Mouse (Mus musculus): ENCODE data around the gene Gm4779.
"Not testable (repeated sequence)": the region's sequence is repeated elsewhere in the genome, so short reads cannot be mapped to it uniquely, and the experiment has no call there.

Gene Gm4779

DNA sequence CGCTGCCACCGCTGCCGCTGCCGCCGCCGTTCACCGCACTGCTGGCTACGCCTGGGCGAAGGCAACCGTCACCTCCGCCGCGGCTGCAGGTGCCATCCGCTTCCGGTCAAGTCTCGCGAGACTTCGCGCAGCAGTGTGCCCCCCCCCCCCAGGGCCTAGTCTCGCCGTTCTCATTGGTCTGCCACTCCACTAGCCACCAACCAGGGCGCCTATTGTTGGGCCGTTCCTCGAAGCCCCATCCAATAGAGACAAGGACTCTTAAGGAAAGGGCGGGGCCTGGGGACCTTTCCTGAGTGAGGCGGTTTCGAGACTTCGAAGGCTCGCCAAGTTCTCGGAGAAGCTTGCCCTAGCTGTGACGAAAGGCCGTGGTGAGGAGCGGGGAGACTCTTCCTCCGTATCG is at the start of gene Gm4779, which contains the start of gene 8030474K03Rik:
Gene Gm4779, minus strand, starts transcription at position 82 of the 400 bp plus-strand sequence.
Gene 8030474K03Rik, plus strand, starts transcription at position 315 of the 400 bp plus-strand sequence.
- no peak for DNase-seq (ENCODE audit: low read depth in 2 of 2, low spot score in 2 of 2)

GRCm38 (mm10) chrX:101819980-101820379 is 25.8 kb upstream of the Gm4779 start:
- DNase-seq (ENCODE audit: low read depth in 2 of 2, low spot score in 2 of 2) = not testable (repeated sequence)

DNA sequence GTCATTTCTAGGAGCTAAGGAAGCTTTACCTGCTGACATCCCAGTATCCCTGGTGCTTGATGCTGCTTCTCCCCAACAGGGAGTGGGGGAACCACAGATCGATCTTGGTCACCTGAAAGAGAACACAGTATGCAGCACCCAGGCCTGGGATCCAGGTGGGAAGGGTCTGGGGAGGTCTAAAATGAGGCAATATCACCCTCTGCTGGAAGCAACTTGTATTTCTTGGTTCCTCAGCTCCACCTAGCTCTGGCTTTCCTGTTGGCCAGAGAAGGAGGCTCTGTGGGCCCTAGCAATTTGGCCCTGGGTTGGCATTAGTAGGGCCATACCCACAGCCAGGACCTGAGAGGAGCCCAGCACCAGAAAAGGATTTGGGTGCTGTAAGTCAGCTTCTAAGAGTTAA is 24.9 kb upstream of the Gm4779 start:
- DNase-seq (ENCODE audit: low read depth in 2 of 2, low spot score in 2 of 2) = no peak

DNA sequence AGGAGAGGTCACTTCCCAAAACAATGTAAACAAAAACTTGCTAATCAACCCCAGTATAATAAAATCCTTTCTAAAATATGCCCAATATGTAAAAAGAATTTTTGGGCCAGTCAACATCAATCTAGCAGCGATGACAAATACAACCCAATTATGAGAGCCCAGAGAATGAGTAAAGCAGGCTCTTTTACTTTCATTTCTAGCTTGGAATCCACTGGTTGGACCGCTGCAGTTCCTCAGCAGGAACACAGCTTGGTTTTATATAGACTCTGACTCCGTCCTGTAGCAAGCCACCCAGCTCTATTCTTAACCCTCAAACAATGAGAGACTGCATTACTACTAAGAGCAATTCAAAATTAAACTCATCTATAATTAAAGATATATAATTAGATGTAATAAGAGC is 17.5 kb upstream of the Gm4779 start:
- no peak for DNase-seq (ENCODE audit: low read depth in 2 of 2, low spot score in 2 of 2)

DNA sequence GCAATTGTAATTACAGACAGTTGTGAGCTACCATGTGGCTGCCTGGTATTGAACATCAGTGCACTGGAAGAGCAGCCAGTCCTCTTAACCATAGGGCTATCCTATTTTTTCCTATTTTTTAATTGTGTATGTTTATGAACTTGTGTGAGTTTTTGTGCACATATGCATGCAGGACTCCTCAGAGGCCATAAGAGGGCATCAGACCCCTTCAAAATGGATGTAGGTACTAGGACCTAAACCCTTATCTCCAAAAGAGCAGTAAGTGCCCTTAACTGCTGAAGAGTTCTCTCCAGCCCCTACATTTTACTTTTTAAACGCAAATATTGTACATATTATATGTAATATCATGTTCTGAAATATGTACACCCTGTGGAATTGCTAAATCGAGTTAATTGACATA is 11.3 kb upstream of the Gm4779 start:
- DNase-seq (ENCODE audit: low read depth in 2 of 2, low spot score in 2 of 2) = no peak

DNA sequence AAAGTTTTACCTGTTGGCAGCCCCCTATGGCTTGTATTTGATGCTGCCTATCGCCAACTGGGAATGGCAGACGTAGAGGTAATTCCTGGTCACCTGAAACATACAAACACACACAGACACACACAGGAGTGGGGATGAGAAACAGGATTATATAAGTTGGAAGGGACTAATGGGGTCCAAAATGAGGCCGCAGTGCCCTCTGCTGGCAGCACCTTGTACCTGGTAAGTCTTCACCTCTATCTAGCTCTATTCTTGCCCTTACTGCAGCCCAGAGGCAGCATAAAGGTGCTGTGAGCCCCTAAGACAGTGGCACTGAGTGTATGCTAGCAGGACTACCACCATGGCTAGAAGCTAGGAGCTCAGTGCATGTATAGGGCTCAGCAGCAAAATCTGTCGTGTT is 2.7 kb downstream of the Gm4779 start:
- peak in 1 of 2 experiments; percentile 23 for DNase-seq (ENCODE audit: low read depth in 2 of 2, low spot score in 2 of 2)

- peak; percentile 28 to 49 for DNase-seq (ENCODE audit: low read depth in 2 of 2, low spot score in 2 of 2)
Measured at GRCm38 (mm10) chrX:101772035-101772434, 22.2 kb downstream of the Gm4779 start.

DNA sequence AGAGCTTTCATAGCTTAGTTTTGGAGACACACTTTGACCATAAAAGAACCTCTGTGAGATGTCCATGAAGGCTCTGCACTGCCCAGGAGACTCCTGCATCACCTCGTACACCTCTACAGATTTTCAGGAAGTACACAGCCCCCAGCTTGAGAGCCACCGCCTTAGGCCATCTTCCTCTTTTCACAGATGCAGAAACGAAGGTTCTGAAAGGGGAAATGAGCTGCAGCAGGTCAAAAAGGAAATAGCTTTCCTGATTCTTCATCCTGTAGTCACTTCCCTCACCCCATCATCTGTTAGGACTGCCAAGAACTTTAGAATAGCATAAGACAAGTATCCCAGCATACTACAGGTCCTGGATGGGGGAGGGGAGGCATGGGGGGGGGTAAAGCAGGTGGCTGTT is 23.9 kb downstream of the Gm4779 start:
- no peak for DNase-seq (ENCODE audit: low read depth in 2 of 2, low spot score in 2 of 2)

- no peak for DNase-seq (ENCODE audit: low read depth in 2 of 2, low spot score in 2 of 2)
Measured at GRCm38 (mm10) chrX:101769478-101769877, 24.7 kb downstream of the Gm4779 start.

DNA sequence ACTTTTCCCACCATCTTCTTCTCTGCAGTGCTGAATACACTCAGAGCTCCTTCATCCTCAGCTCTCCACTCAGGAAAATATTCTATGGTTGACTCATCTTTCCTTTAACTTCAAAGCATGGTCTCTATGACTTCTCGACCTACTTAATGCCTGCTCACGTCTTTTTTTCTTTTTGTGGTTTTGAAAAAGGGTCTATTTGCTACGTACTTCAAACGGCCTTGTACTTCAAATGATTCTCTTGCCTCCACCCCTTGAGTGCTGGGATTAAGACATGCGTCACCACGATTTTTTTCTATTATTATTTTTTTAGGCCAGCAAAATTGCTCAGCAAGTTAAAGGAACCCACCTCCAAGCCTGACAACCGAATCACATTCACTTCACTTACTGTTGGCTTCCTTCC is 26.9 kb downstream of the Gm4779 start:
- no peak for DNase-seq (ENCODE audit: low read depth in 2 of 2, low spot score in 2 of 2)

GRCm38 (mm10) chrX:101765111-101765510 is 29.1 kb downstream of the Gm4779 start:
- DNase-seq (ENCODE audit: low read depth in 2 of 2, low spot score in 2 of 2) = no peak

GRCm38 (mm10) chrX:101764621-101765020 is 29.6 kb downstream of the Gm4779 start:
- no peak for DNase-seq (ENCODE audit: low read depth in 2 of 2, low spot score in 2 of 2)

DNA sequence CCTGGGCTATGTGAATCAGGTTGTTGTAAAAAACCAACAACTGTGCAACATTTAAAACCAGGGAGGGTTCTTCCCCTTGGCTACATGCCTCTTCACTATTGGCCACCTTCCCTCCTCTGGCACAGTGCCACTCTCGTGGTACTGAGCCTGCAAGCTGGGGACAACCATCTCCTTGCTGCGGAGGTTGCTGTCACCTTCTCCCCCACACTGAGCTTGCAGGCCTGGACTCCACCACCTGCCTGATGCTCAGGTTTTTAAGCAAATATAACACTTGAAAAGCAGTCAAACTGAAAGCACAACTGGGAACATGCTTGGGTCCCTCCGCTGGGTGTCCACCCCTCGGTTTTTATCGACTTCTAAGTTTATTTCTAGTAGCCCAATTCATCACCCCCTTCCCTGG is 39.7 kb downstream of the Gm4779 start:
- DNase-seq (ENCODE audit: low read depth in 2 of 2, low spot score in 2 of 2) = no peak

GRCm38 (mm10) chrX:101750144-101750543 is 44.1 kb downstream of the Gm4779 start:
- no peak for DNase-seq (ENCODE audit: low read depth in 2 of 2, low spot score in 2 of 2)

GRCm38 (mm10) chrX:101741064-101741433 is 53.2 kb downstream of the Gm4779 start:
- no peak for DNase-seq (ENCODE audit: low read depth in 2 of 2, low spot score in 2 of 2)

DNA sequence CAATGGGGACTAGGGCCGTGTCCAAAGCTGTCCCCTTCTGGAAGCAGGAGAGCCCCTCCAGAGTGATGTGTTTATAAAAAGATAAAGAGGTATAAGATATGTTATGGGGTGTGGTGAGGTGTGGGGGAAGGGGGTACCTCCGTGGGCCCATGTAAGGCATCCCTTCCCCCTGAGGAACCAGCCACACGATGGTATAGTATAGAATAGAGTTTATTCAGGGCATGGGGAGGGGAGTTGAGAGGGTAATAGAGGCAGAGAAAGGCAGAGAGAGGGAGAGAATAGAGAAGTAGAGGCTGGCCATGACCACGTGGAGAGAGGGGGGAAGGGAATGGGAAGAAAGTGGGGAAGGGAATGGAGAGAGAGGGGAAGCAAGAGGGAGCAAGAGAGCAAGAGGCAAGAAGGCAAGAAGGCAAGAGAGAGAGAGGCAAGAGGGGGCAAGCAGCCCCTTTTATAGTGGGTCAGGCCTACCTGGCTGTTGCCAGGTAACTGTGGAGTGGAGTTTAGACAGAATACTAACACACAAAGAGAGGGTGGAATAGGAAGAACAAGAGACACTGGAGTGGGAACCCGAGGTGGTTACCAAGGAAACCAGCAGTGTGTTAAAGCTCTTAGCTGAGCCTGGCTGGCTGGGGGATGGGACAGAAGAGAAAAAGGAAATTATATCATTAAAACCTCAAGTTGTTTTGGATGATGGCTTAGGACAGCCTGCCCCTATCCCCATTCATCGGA is 53.7 kb downstream of the Gm4779 start:
- DNase-seq (ENCODE audit: low read depth in 2 of 2, low spot score in 2 of 2) = no peak
